Mouse (Mus musculus) MEL (cell line): ENCODE measurements around the gene Ccdc107.

ENCODE experiments used
- CTCF ChIP-seq, 3 experiments: IDR thresholded peaks in 2 of 3; conservative IDR thresholded peaks in 1 of 3; 2 replicates each; pipeline ENCODE4 v1.5.1; 2011 to 2012; ENCODE audit warnings: low read length in 3 of 3, low read depth in 2 of 3, mild to moderate bottlenecking in 2 of 3, improper control_type of control experiment in 1 of 3, inconsistent platforms in 1 of 3, mixed read lengths in 1 of 3, moderate library complexity in 1 of 3; ENCODE audit not compliant: control insufficient read depth in 1 of 3, insufficient read depth in 1 of 3, poor library complexity in 1 of 3, severe bottlenecking in 1 of 3
- MYC ChIP-seq: IDR thresholded peaks from 2 replicates; pipeline ENCODE4 v1.6.1; 2011; ENCODE audit warnings: low read depth, mild to moderate bottlenecking, low read length, improper control_type of control experiment, moderate library complexity
- POLR2A ChIP-seq, 2 experiments: IDR thresholded peaks; 2 replicates each; pipeline ENCODE4 v1.6.1; 2011 to 2012; ENCODE audit warnings: low read length in 2 of 2, mild to moderate bottlenecking in 2 of 2, control low read depth in 1 of 2, improper control_type of control experiment in 1 of 2, low read depth in 1 of 2, moderate library complexity in 1 of 2; ENCODE audit not compliant: control insufficient read depth in 1 of 2, insufficient read depth in 1 of 2, poor library complexity in 1 of 2
- TAL1 ChIP-seq: IDR thresholded peaks from 2 replicates; pipeline ENCODE4 v1.6.1; 2012; ENCODE audit warnings: mild to moderate bottlenecking, inconsistent platforms, low read length, moderate library complexity, mixed read lengths
- ZC3H11A ChIP-seq: IDR thresholded peaks from 2 replicates; pipeline ENCODE4 v1.6.1; 2012; ENCODE audit warnings: low read depth, mild to moderate bottlenecking, inconsistent platforms, low read length, improper control_type of control experiment
- ZKSCAN1 ChIP-seq: IDR thresholded peaks from 2 replicates; pipeline ENCODE4 v1.6.1; 2012; ENCODE audit warnings: low read depth, mild to moderate bottlenecking, inconsistent platforms, low read length, improper control_type of control experiment, moderate library complexity

DNA sequence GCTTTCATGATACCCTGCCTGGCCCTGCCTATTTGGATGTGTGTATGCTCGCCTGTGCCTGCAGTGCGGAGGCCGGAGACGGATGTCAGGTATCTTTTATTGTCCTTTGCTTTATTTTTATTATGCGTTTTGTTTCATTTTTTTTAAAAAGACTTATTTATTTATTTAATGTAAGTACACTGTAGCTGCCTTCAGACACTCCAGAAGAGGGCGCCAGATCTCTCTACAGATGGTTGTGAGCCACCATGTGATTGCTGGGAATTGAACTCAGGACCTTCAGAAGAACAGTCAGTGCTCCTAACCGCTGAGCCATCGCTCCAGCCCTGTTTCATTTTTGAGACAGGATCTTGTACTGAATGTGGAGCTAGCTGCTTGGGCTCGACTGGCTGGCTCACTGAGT lies 35.8 kb downstream of the Ccdc107 start:
- TF ChIP-seq POLR2A (IDR thresholded peaks at IDR 0.05; ENCODE audit: control insufficient read depth in 1 of 2, insufficient read depth in 1 of 2, low read depth in 1 of 2, low read length in 2 of 2, poor library complexity in 1 of 2): no peak
- no peak for TF ChIP-seq ZKSCAN1
- TF ChIP-seq CTCF (IDR thresholded peaks at IDR 0.05 in 2 of 3, conservative IDR thresholded peaks at IDR 0.05 in 1 of 3; ENCODE audit: control insufficient read depth in 1 of 3, insufficient read depth in 1 of 3, low read depth in 2 of 3, low read length in 3 of 3, poor library complexity in 1 of 3, severe bottlenecking in 1 of 3): peak in 1 of 3 experiments; percentile 29; a peak in 2 of 6 replicates
- no peak for TF ChIP-seq ZC3H11A
- TF ChIP-seq TAL1: no peak
- no peak for TF ChIP-seq MYC
